Mouse (Mus musculus): Measurements from ENCODE around the gene Bptf.

DNA sequence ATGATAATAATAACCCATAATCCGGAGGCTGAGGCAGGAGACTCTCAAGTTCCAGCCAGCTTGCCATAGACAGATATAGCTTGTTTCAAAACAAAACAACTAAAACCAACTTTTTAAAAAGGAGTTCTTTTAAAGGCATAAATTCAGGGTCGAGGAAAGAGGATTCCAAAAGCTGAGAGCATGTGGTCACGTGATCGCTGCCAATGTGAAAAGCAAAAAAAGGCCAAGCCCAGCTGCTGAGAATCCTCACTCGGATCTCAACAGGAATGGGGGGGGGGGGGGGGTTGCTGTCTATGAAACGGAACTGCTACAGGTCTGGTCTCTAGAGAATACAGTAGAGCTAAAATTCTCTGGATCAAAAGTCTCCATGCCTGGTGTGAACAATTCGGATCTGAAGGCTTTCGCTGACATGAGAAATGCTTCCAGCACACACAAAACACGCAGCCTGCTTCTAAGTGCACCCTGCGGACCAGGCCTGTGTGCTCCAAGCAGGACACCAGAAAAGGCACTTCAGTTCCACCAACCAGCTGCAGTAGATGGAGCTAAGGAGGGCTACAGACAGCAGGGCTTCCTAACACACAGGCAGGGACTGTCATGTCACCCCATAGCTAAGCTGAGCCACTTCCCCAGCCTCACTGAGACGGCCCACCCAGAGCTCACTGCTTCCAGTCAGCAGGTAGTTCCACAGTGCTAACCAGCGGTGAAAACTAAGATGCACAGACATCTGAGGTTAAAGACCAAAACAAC, 24.8 kb downstream of the Bptf start:
- TF ChIP-seq POLR2A (IDR thresholded peaks at IDR 0.05; ENCODE audit: control insufficient read depth, extremely low read depth, insufficient read depth, low read length, poor library complexity) (no peak), CTCF (IDR thresholded peaks at IDR 0.05; ENCODE audit: borderline replicate concordance, control insufficient read depth, extremely low read depth, insufficient read depth, low read length, poor library complexity) (no peak)
